8 mouse cellular contexts compared by ENCODE assay signal in the genomic region with DNA sequence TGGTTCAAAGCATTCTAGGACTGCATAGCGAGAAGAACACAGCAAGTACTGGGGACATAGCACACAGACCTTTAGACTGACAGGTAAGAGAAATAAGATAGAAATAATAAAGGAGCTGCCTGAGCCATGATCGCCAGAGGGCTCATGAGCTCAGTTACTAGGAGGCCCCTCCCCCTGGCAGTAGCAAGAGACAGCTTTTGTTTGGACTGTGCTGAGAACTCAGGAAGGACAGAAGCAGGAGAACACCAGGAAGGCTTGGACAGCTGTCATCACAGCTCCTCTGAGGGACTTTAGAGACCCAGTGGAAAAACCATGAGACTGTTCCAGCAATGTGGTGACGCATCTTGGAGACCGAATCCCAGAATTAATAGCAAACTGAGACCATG.
A peak's percentile ranks its signal among the peaks of the same experiment; 100 is the strongest.
DNase-seq lines count a peak whose midpoint lies in the region; ATAC-seq and TF ChIP-seq lines count a peak whose summit lies in the region.

No protein-coding gene starts in this region.

- no peaks in the 10 kb centered on the region for H3K36me3 ChIP-seq in liver, embryonic 12.5 days
- no peaks in the 10 kb centered on the region for H3K36me3 ChIP-seq in liver, postnatal 0 days (replicated peaks; ENCODE audit: insufficient read depth, low read length)
- H3K36me3 ChIP-seq in forebrain, embryonic 15.5 days, result no peaks in the 10 kb centered on the region
- no peaks in the 10 kb centered on the region for H3K36me3 ChIP-seq in hindbrain, embryonic 15.5 days

- peaks cover 25% of the 10 kb centered on the region for H3K4me1 ChIP-seq in liver, embryonic 12.5 days
- H3K4me1 ChIP-seq in liver, postnatal 0 days (ENCODE audit: insufficient read depth), result peaks cover 2% of the 10 kb centered on the region; the same call in 1 of the 2 replicates
- H3K4me1 ChIP-seq in forebrain, embryonic 15.5 days, result peaks cover 20% of the 10 kb centered on the region
- peaks cover 24% of the 10 kb centered on the region for H3K4me1 ChIP-seq in hindbrain, embryonic 15.5 days (replicated peaks)

- no peak for ATAC-seq in liver, embryonic 12.5 days
- ATAC-seq in liver, postnatal 0 days, result no peak
- ATAC-seq in forebrain, embryonic 15.5 days (replicated peaks), result peak; percentile 78
- peak; percentile 59; the same call in 1 of the 2 replicates for ATAC-seq in hindbrain, embryonic 15.5 days (ENCODE audit: low FRiP score, low read depth)
- peak; percentile 26; the same call in 1 of the 2 replicates for ATAC-seq in megakaryocyte, adult 5-6 weeks (ENCODE audit: poor library complexity, severe bottlenecking)

- H3K9me3 ChIP-seq in liver, embryonic 12.5 days (replicated peaks), result no peaks in the 10 kb centered on the region
- no peaks in the 10 kb centered on the region for H3K9me3 ChIP-seq in liver, postnatal 0 days (ENCODE audit: low read length)
- H3K9me3 ChIP-seq in forebrain, embryonic 15.5 days, result no peaks in the 10 kb centered on the region
- no peaks in the 10 kb centered on the region for H3K9me3 ChIP-seq in hindbrain, embryonic 15.5 days

- no peak for TF ChIP-seq EP300 in liver, postnatal 0 days (IDR thresholded peaks at IDR 0.05; ENCODE audit: low read depth)

- 55% methylated on average over 4 of the region's 4 CpGs for WGBS in liver, embryonic 12.5 days (ENCODE audit: insufficient replicate concordance)
- WGBS in liver, postnatal 0 days (ENCODE audit: insufficient replicate concordance), result 64% methylated on average over 4 of the region's 4 CpGs
- WGBS in forebrain, embryonic 15.5 days, result 30% methylated on average over 4 of the region's 4 CpGs
- 30% methylated on average over 4 of the region's 4 CpGs for WGBS in hindbrain, embryonic 15.5 days

- H3K4me3 ChIP-seq in liver, embryonic 12.5 days, result no peak overlapping the region
- H3K4me3 ChIP-seq in liver, postnatal 0 days (ENCODE audit: low read depth, low read length), result no peak overlapping the region
- H3K4me3 ChIP-seq in forebrain, embryonic 15.5 days, result no peak overlapping the region
- H3K4me3 ChIP-seq in hindbrain, embryonic 15.5 days, result no peak overlapping the region

- H3K9ac ChIP-seq in liver, embryonic 12.5 days, result no peak overlapping the region
- H3K9ac ChIP-seq in liver, postnatal 0 days (replicated peaks), result no peak overlapping the region
- no peak overlapping the region for H3K9ac ChIP-seq in forebrain, embryonic 15.5 days (replicated peaks)
- no peak overlapping the region for H3K9ac ChIP-seq in hindbrain, embryonic 15.5 days

- TF ChIP-seq CTCF in liver, postnatal 0 days (IDR thresholded peaks at IDR 0.05; ENCODE audit: low read depth), result no peak

- H3K27me3 ChIP-seq in liver, embryonic 12.5 days (replicated peaks), result 0 out of 2 replicates have a peak, but pooled peaks cover 5% of the 10 kb centered on the region
- no peaks in the 10 kb centered on the region for H3K27me3 ChIP-seq in liver, postnatal 0 days (ENCODE audit: insufficient read depth, low read length)
- H3K27me3 ChIP-seq in forebrain, embryonic 15.5 days, result no peaks in the 10 kb centered on the region
- no peaks in the 10 kb centered on the region for H3K27me3 ChIP-seq in hindbrain, embryonic 15.5 days

- no peak for DNase-seq in liver, postnatal 0 days
- DNase-seq in adipocyte (ENCODE audit: low spot score), result no peak
- DNase-seq in left cerebral cortex, adult 8-10 months (ENCODE audit: low spot score in 2 of 2), result no peak
- DNase-seq in urinary bladder, postnatal 36 days (ENCODE audit: low spot score in 2 of 2), result no peak

- H3K4me2 ChIP-seq in liver, embryonic 12.5 days, result peak overlapping the region; percentile 35
- H3K4me2 ChIP-seq in liver, postnatal 0 days (ENCODE audit: low read depth, low read length), result no peak overlapping the region
- H3K4me2 ChIP-seq in forebrain, embryonic 15.5 days (replicated peaks), result no peak overlapping the region
- no peak overlapping the region for H3K4me2 ChIP-seq in hindbrain, embryonic 15.5 days

- H3K27ac ChIP-seq in liver, embryonic 12.5 days, result 0 out of 2 replicates have a peak overlapping the region, but pooled peaks have one; percentile 43
- no peak overlapping the region for H3K27ac ChIP-seq in liver, postnatal 0 days (ENCODE audit: low read depth)
- peak overlapping the region; percentile 54 for H3K27ac ChIP-seq in forebrain, embryonic 15.5 days (replicated peaks)
- peak overlapping the region; percentile 52 for H3K27ac ChIP-seq in hindbrain, embryonic 15.5 days (replicated peaks)

Comparison
In these comparisons a context has a peak if more than half of its experiments do, and no peak if none do; other contexts are left out.
1. ATAC-seq: peak in forebrain, embryonic 15.5 days (single experiment), hindbrain, embryonic 15.5 days (single experiment) and megakaryocyte, adult 5-6 weeks (single experiment); none in liver, embryonic 12.5 days (single experiment) and liver, postnatal 0 days (single experiment).